Mouse (Mus musculus) CH12.LX (cell line): ENCODE data around the gene Cd37. TPM values are rescaled to one million over a fixed set of nuclear protein-coding genes. Genes with fewer than 3 reads are reported as not detected.

Source experiments
- DNase-seq: peaks from one replicate; pipeline ENCODE4 v3.0.0-alpha.2; 2013; ENCODE audit errors: extremely low read depth
- H3K27ac ChIP-seq: 2 replicates; pipeline ENCODE4 v1.5.1; 2012; ENCODE audit warnings: low read depth, mild to moderate bottlenecking, control low read depth, moderate library complexity; ENCODE audit not compliant: insufficient read depth
- H3K27me3 ChIP-seq: replicated peaks from 2 replicates; pipeline ENCODE3; 2012; ENCODE audit warnings: inconsistent platforms
- H3K36me3 ChIP-seq, 2 experiments: replicated peaks in 1 of 2; 2 replicates each; pipeline versions ENCODE3 to v1.6.1; 2012; ENCODE audit warnings: inconsistent platforms in 1 of 2, low read length in 1 of 2, mild to moderate bottlenecking in 1 of 2, mixed read lengths in 1 of 2, moderate library complexity in 1 of 2; ENCODE audit not compliant: control insufficient read depth in 1 of 2, insufficient read depth in 1 of 2
- H3K4me1 ChIP-seq, 2 experiments: 2 replicates each; pipeline ENCODE4 v1.6.1; 2012; ENCODE audit warnings: inconsistent platforms in 1 of 2, moderate library complexity in 1 of 2; ENCODE audit not compliant: insufficient read depth in 2 of 2, control insufficient read depth in 1 of 2
- H3K4me2 ChIP-seq: 2 replicates; pipeline ENCODE4 v1.6.1; 2012; ENCODE audit warnings: low read depth, mild to moderate bottlenecking, control low read depth; ENCODE audit not compliant: poor library complexity, insufficient read depth, severe bottlenecking
- H3K4me3 ChIP-seq, 3 experiments: fragments of 150-350 bp in 1 of 3; sonication (generic) in 1 of 3; replicated peaks in 1 of 3; 2 replicates each; pipeline versions ENCODE3 to v1.5.1; 2011 to 2012; ENCODE audit warnings: low read depth in 2 of 3, low read length in 2 of 3, mild to moderate bottlenecking in 2 of 3, moderate library complexity in 2 of 3, control low read depth in 1 of 3, improper control_type of control experiment in 1 of 3, inconsistent platforms in 1 of 3, mixed read lengths in 1 of 3; ENCODE audit not compliant: poor library complexity in 1 of 3
- H3K79me2 ChIP-seq: replicated peaks from 2 replicates; pipeline ENCODE4 v1.6.1; 2012; ENCODE audit warnings: mild to moderate bottlenecking, moderate library complexity; ENCODE audit not compliant: control insufficient read depth, poor library complexity, insufficient read depth, severe bottlenecking; ENCODE audit errors: extremely low read depth
- H3K9ac ChIP-seq: 2 replicates; pipeline ENCODE4 v1.6.1; 2012; ENCODE audit warnings: low read depth, mild to moderate bottlenecking, control low read depth, moderate library complexity; ENCODE audit not compliant: insufficient read depth
- H3K9me3 ChIP-seq: replicated peaks from 2 replicates; pipeline ENCODE3; 2012; ENCODE audit warnings: low read length, inconsistent platforms, mixed read lengths
- BHLHE40 ChIP-seq: IDR thresholded peaks from 2 replicates; pipeline ENCODE4 v1.6.1; 2011; ENCODE audit warnings: mild to moderate bottlenecking, low read depth, low read length, improper control_type of control experiment
- CHD1 ChIP-seq: IDR thresholded peaks from 2 replicates; pipeline ENCODE4 v1.6.1; 2012; ENCODE audit warnings: low read depth, low read length, improper control_type of control experiment, inconsistent platforms
- CHD2 ChIP-seq: IDR thresholded peaks from 2 replicates; pipeline ENCODE4 v1.6.1; 2011; ENCODE audit warnings: low read length, improper control_type of control experiment
- ELF1 ChIP-seq: IDR thresholded peaks from 2 replicates; pipeline ENCODE4 v1.6.1; 2014; ENCODE audit warnings: low read depth, mild to moderate bottlenecking, inconsistent platforms, low read length, improper control_type of control experiment
- EP300 ChIP-seq: IDR thresholded peaks from 2 replicates; pipeline ENCODE4 v1.6.1; 2011; ENCODE audit warnings: low read length, improper control_type of control experiment
- ETS1 ChIP-seq: conservative IDR thresholded peaks from 2 replicates; pipeline ENCODE4 v1.6.1; 2012; ENCODE audit warnings: low read depth, mild to moderate bottlenecking, inconsistent platforms, low read length, improper control_type of control experiment, moderate library complexity
- IRF4 ChIP-seq: IDR thresholded peaks from 2 replicates; pipeline ENCODE4 v1.6.1; 2014; ENCODE audit warnings: low read depth, mild to moderate bottlenecking, inconsistent platforms, low read length, improper control_type of control experiment
- JUND ChIP-seq: conservative IDR thresholded peaks from 2 replicates; pipeline ENCODE4 v1.6.1; 2011; ENCODE audit warnings: low read depth, low read length, improper control_type of control experiment
- MAX ChIP-seq: IDR thresholded peaks from 2 replicates; pipeline ENCODE4 v1.6.1; 2011; ENCODE audit warnings: low read length, improper control_type of control experiment
- MEF2A ChIP-seq: IDR thresholded peaks from 2 replicates; pipeline ENCODE4 v1.6.1; 2014; ENCODE audit warnings: low read depth, mild to moderate bottlenecking, inconsistent platforms, low read length, improper control_type of control experiment, borderline replicate concordance
- MXI1 ChIP-seq: IDR thresholded peaks from 2 replicates; pipeline ENCODE4 v1.6.1; 2011; ENCODE audit warnings: mild to moderate bottlenecking, low read depth, low read length, improper control_type of control experiment
- MYC ChIP-seq: IDR thresholded peaks from 2 replicates; pipeline ENCODE4 v1.6.1; 2011; ENCODE audit warnings: low read depth, mild to moderate bottlenecking, improper control_type of control experiment, low read length
- POLR2A ChIP-seq: IDR thresholded peaks from 2 replicates; pipeline ENCODE4 v1.6.1; 2011; ENCODE audit warnings: low read depth, mild to moderate bottlenecking, improper control_type of control experiment, low read length
- POLR2AphosphoS2 ChIP-seq: IDR thresholded peaks from 2 replicates; pipeline ENCODE4 v1.6.1; 2011; ENCODE audit warnings: low read depth, low read length, improper control_type of control experiment
- TCF12 ChIP-seq: IDR thresholded peaks from 2 replicates; pipeline ENCODE4 v1.6.1; 2014; ENCODE audit warnings: low read depth, mild to moderate bottlenecking, inconsistent platforms, low read length, improper control_type of control experiment
- UBTF ChIP-seq: IDR thresholded peaks from 2 replicates; pipeline ENCODE4 v1.6.1; 2012; ENCODE audit warnings: low read depth, mild to moderate bottlenecking, inconsistent platforms, low read length, improper control_type of control experiment, moderate library complexity
- ZC3H11A ChIP-seq: IDR thresholded peaks from 2 replicates; pipeline ENCODE4 v1.6.1; 2012; ENCODE audit warnings: low read depth, mild to moderate bottlenecking, inconsistent platforms, low read length, improper control_type of control experiment
- ZMIZ1 ChIP-seq: IDR thresholded peaks from 2 replicates; pipeline ENCODE4 v1.6.1; 2012; ENCODE audit warnings: low read depth, mild to moderate bottlenecking, inconsistent platforms, low read length, improper control_type of control experiment
- dilution Hi-C: fragments of 300-500 bp; cut with MboI; formaldehyde crosslinking; loops from 2 replicates; pipeline ENCODE4 v1.14.3; 2020; ENCODE audit warnings: low sequenced_read_pairs; ENCODE audit not compliant: extremely low pct_unique_long_range_greater_than_20kb, extremely low pct_ligation_motif_present
- in situ Hi-C: fragments of 300-500 bp; cut with MboI; formaldehyde crosslinking; loops from 3 replicates; pipeline ENCODE4 v1.14.3; 2019; ENCODE audit warnings: low sequenced_read_pairs, low pct_ligation_motif_present, low pct_unique_long_range_greater_than_20kb, mixed read lengths
- polyA plus RNA-seq: library from polyadenylated mRNA; unstranded; fragments of >175 nt; gene quantifications from 2 replicates; pipeline ENCODE4 v1.2.1, GENCODE M21; 2012; ENCODE audit warnings: low read depth; ENCODE audit not compliant: insufficient read length
- total RNA-seq, 2 experiments: library from RNA; depleted of rRNA; stranded (reverse); fragments of 300-350 nt in 1 of 2; fragments of >200 nt in 1 of 2; gene quantifications; 2 replicates each; pipeline ENCODE4 v1.2.3; 2012 to 2014

The Cd37 gene
- total and polyA plus RNA-seq, 3 experiments, result 73.8 to 437 (median 91.1) TPM

GRCm38 (mm10) chr7:45231941-45232340 is 7.0 kb downstream of the Cd37 start:
- H3K4me2 ChIP-seq, result no peak overlapping the region
- TF ChIP-seq ELF1 (no peak), BHLHE40 (no peak), IRF4 (no peak), TCF12 (no peak), UBTF (no peak)
- TF ChIP-seq, all 38 proteins: peak for 0
- Histone ChIP-seq H3K27ac (no peak overlapping the region), H3K4me1 (peaks cover 21 to 65% of the 10 kb centered on the region in 2 experiments), H3K79me2 (peaks cover 2% of the 10 kb centered on the region; the same call in 1 of the 2 replicates), H3K36me3 (peaks cover 35 to 64% of the 10 kb centered on the region in 2 experiments), H3K9me3 (peaks cover 2% of the 10 kb centered on the region), H3K4me3 (no peak overlapping the region), H3K27me3 (no peaks in the 10 kb centered on the region), H3K9ac (no peak overlapping the region)
- in situ Hi-C loops (no loop called here), dilution Hi-C loops (no loop called here)
- DNase-seq, result no peak

DNA sequence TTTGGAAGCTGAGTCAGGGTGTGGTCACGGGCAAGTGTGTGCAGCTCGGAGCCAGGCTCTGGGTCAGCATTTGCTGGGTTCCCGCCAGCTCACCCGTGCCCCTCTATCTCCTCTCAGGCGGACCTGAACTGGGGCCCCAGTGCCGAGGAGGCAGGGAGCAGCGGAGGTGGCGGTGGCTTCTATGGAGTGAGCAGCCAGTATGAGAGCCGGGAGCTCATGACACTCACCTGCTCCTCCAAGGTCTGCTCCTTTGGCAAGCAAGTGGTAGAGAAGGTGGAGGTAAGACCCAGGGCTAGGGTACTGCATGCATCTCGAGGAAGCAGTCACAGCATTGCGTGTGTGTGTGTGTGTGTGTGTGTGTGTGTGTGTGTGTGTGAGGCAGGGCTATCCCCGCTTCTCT is 7.7 kb downstream of the Cd37 start:
- peaks cover 32 to 60% of the 10 kb centered on the region in 2 experiments for H3K36me3 ChIP-seq
- peaks cover 21 to 65% of the 10 kb centered on the region in 2 experiments for H3K4me1 ChIP-seq
- dilution Hi-C loops, result no loop called here
- H3K9me3 ChIP-seq, result peaks cover 2% of the 10 kb centered on the region
- no peak overlapping the region for H3K4me3 ChIP-seq
- no peaks in the 10 kb centered on the region for H3K27me3 ChIP-seq
- no peak overlapping the region for H3K9ac ChIP-seq
- in situ Hi-C loops, result no loop called here
- no peak for DNase-seq
- TF ChIP-seq MYC (no peak), UBTF (0 out of 2 replicates have a peak, but pooled peaks have one; percentile 38), ZMIZ1 (peak; percentile 68; the same call in 1 of the 2 replicates), JUND (no peak), CHD2 (0 out of 2 replicates have a peak, but pooled peaks have one; percentile 1)
- H3K79me2 ChIP-seq, result no peaks in the 10 kb centered on the region
- H3K27ac ChIP-seq, result no peak overlapping the region
- H3K4me2 ChIP-seq, result no peak overlapping the region

GRCm38 (mm10) chr7:45229459-45230203 is 9.3 kb downstream of the Cd37 start:
- dilution Hi-C loops, result no loop called here
- Histone ChIP-seq H3K4me2 (no peak overlapping the region), H3K9ac (no peak overlapping the region), H3K79me2 (no peaks in the 10 kb centered on the region)
- DNase-seq, result peak; percentile 79
- TF ChIP-seq CHD2 (no peak; the same call in 1 of the 2 replicates), ETS1 (no peak), POLR2AphosphoS2 (peak; percentile 83), MAX (no peak), CHD1 (no peak), MXI1 (0 out of 2 replicates have a peak, but pooled peaks have one; percentile 35), POLR2A (no peak; the same call in 1 of the 2 replicates), MEF2A (no peak), ZC3H11A (no peak), BHLHE40 (no peak), IRF4 (peak; percentile 58; the same call in 1 of the 2 replicates), EP300 (no peak), ZMIZ1 (no peak)
- TF ChIP-seq, all 38 proteins: peak for 3
- peak overlapping the region in 1 of 3 experiments; percentile 25 for H3K4me3 ChIP-seq
- H3K27me3 ChIP-seq, result no peaks in the 10 kb centered on the region
- peaks cover 4% of the 10 kb centered on the region for H3K9me3 ChIP-seq
- H3K4me1 ChIP-seq, result peaks cover 16 to 52% of the 10 kb centered on the region in 2 experiments
- in situ Hi-C loops, result no loop called here
- peaks cover 18 to 45% of the 10 kb centered on the region in 2 experiments for H3K36me3 ChIP-seq
- peak overlapping the region; percentile 46; the same call in 1 of the 2 replicates for H3K27ac ChIP-seq
